Mouse (Mus musculus): ENCODE measurements around the gene Clasp2.

Gene Clasp2

GRCm38 (mm10) chr9:113830219-113830618 lies 88.9 kb downstream of the Clasp2 start:
- no peak for DNase-seq

GRCm38 (mm10) chr9:113833481-113833880 lies 92.2 kb downstream of the Clasp2 start:
- no peak for DNase-seq

GRCm38 (mm10) chr9:113837001-113837400 lies 95.7 kb downstream of the Clasp2 start:
- DNase-seq: no peak

- DNase-seq: no peak
Observed at GRCm38 (mm10) chr9:113837461-113837860, 96.2 kb downstream of the Clasp2 start.

GRCm38 (mm10) chr9:113844029-113844428 lies 102.8 kb downstream of the Clasp2 start:
- no peak for DNase-seq

GRCm38 (mm10) chr9:113855441-113855840 lies 114.2 kb downstream of the Clasp2 start:
- no peak for DNase-seq

- DNase-seq: no peak
Observed at GRCm38 (mm10) chr9:113857281-113857928, 116.1 kb downstream of the Clasp2 start.

GRCm38 (mm10) chr9:113857929-113858440 lies 116.7 kb downstream of the Clasp2 start:
- DNase-seq: no peak

GRCm38 (mm10) chr9:113859420-113859819 lies 118.1 kb downstream of the Clasp2 start:
- no peak for DNase-seq

GRCm38 (mm10) chr9:113863370-113863999 lies 122.2 kb downstream of the Clasp2 start:
- DNase-seq: no peak

GRCm38 (mm10) chr9:113867951-113868350 lies 126.7 kb downstream of the Clasp2 start:
- DNase-seq: no peak

GRCm38 (mm10) chr9:113894903-113895302 lies 153.6 kb downstream of the Clasp2 start:
- DNase-seq: no peak

GRCm38 (mm10) chr9:113903136-113903535 lies 161.9 kb downstream of the Clasp2 start:
- DNase-seq: no peak

GRCm38 (mm10) chr9:113904315-113904714 lies 163.0 kb downstream of the Clasp2 start:
- peak; percentile 5 for DNase-seq

- no peak for DNase-seq
Observed at GRCm38 (mm10) chr9:113915789-113916188, 174.5 kb downstream of the Clasp2 start.

- DNase-seq: no peak
Observed at GRCm38 (mm10) chr9:113922677-113923076, 181.4 kb downstream of the Clasp2 start.

- DNase-seq: no peak
Observed at GRCm38 (mm10) chr9:113924883-113925282, 183.6 kb downstream of the Clasp2 start.

- no peak for DNase-seq
Observed at GRCm38 (mm10) chr9:113928591-113928990, 187.3 kb downstream of the Clasp2 start.

- DNase-seq: no peak
Observed at GRCm38 (mm10) chr9:113929676-113930075, 188.4 kb downstream of the Clasp2 start.

GRCm38 (mm10) chr9:113930534-113931374 lies 189.5 kb downstream of the Clasp2 start, which contains the start of gene Ubp1:
Ubp1 (plus strand) TSS chr9:113930934.
- peak; percentile 92 for DNase-seq

- peak; percentile 54 for DNase-seq
Observed at GRCm38 (mm10) chr9:113931375-113932099, 190.3 kb downstream of the Clasp2 start.

- DNase-seq: peak; percentile 21
Observed at GRCm38 (mm10) chr9:113932100-113932470, 190.8 kb downstream of the Clasp2 start.

- peak; percentile 8 for DNase-seq
Observed at GRCm38 (mm10) chr9:113932501-113932900, 191.2 kb downstream of the Clasp2 start.
